Mouse (Mus musculus) cerebellum, adult 2 months (tissue): ENCODE data around the gene Cnpy1. TPM values are rescaled to one million over a fixed set of nuclear protein-coding genes. Genes with fewer than 3 reads are reported as not detected.

ENCODE experiments used
- DNase-seq, 2 experiments: peaks; one replicate each; pipeline ENCODE4 v3.0.0; 2021
- H3K27ac ChIP-seq: fragments of 200-500 bp; 2 replicates; pipeline ENCODE4 v1.5.1; 2012; ENCODE audit warnings: low read length, control low read depth, inconsistent platforms; ENCODE audit not compliant: insufficient read depth
- H3K27me3 ChIP-seq: fragments of 200-500 bp; 2 replicates; pipeline ENCODE4 v1.6.1; 2012; ENCODE audit warnings: inconsistent platforms, mild to moderate bottlenecking, low read length, moderate library complexity; ENCODE audit not compliant: control insufficient read depth, insufficient read depth
- H3K4me1 ChIP-seq: fragments of 200-500 bp; 2 replicates; pipeline ENCODE4 v1.6.1; 2011; ENCODE audit warnings: low read length; ENCODE audit not compliant: control insufficient read depth, insufficient read depth
- H3K4me3 ChIP-seq: fragments of 200-500 bp; replicated peaks from 2 replicates; pipeline ENCODE3; 2011; ENCODE audit warnings: mild to moderate bottlenecking, low read depth, low read length, control low read depth; ENCODE audit not compliant: insufficient read depth
- CTCF ChIP-seq: fragments of 200-500 bp; IDR thresholded peaks from 2 replicates; pipeline ENCODE4 v1.5.1; 2011; ENCODE audit warnings: low read depth, mild to moderate bottlenecking, control low read depth, low read length, moderate library complexity, borderline replicate concordance; ENCODE audit not compliant: insufficient read depth
- POLR2A ChIP-seq: fragments of 200-500 bp; IDR thresholded peaks from 2 replicates; pipeline ENCODE4 v1.6.1; 2011; ENCODE audit warnings: low read length, control low read depth, borderline replicate concordance; ENCODE audit not compliant: insufficient read depth
- WGBS: fragments of 180-500 bp; shearing (Covaris S2); methylation state at CpG from one replicate; pipeline ENCODE4 v1.1.7; 2018; 5-methylcytosine and 5-hydroxymethylcytosine counted together
- polyA plus RNA-seq: library from polyadenylated mRNA; depleted of rRNA; stranded (reverse); fragments of >200 nt; gene quantifications from 2 replicates; pipeline ENCODE4 v1.2.3, GENCODE M21; 2012

Cnpy1 gene
- polyA plus RNA-seq, 1 experiment = 313 TPM

- DNase-seq = no peak
- 83% methylated on average over 6 of the region's 6 CpGs for WGBS
- no peak overlapping the region for H3K4me3 ChIP-seq
- H3K27ac ChIP-seq = no peak overlapping the region
- TF ChIP-seq CTCF = no peak
- no peak for TF ChIP-seq POLR2A
- H3K4me1 ChIP-seq = peaks cover 6% of the 10 kb centered on the region; the same call in 1 of the 2 replicates
- no peaks in the 10 kb centered on the region for H3K27me3 ChIP-seq
These were observed 23.9 kb upstream of the Cnpy1 start for GRCm38 (mm10) chr5:28269469-28269991.

GRCm38 (mm10) chr5:28267576-28267975, 22.0 kb upstream of the Cnpy1 start:
- H3K4me1 ChIP-seq = peaks cover 6% of the 10 kb centered on the region; the same call in 1 of the 2 replicates
- H3K4me3 ChIP-seq = no peak overlapping the region
- TF ChIP-seq CTCF (no peak), POLR2A (no peak)
- WGBS = 9% methylated on average over 2 of the region's 2 CpGs
- no peak for DNase-seq
- no peaks in the 10 kb centered on the region for H3K27me3 ChIP-seq
- H3K27ac ChIP-seq = no peak overlapping the region

- Histone ChIP-seq H3K4me1 (peaks cover 13% of the 10 kb centered on the region), H3K27me3 (no peaks in the 10 kb centered on the region), H3K27ac (no peak overlapping the region), H3K4me3 (no peak overlapping the region)
- no peak for DNase-seq
- TF ChIP-seq POLR2A = no peak
- no peak for TF ChIP-seq CTCF
These were observed 20.0 kb upstream of the Cnpy1 start for GRCm38 (mm10) chr5:28265653-28266052.

- H3K27me3 ChIP-seq = no peaks in the 10 kb centered on the region
- DNase-seq = peak in 1 of 2 experiments; percentile 6
- WGBS = 76% methylated on average over 1 of the region's 1 CpGs
These were observed 18.2 kb upstream of the Cnpy1 start for GRCm38 (mm10) chr5:28263852-28264251.

GRCm38 (mm10) chr5:28262070-28262469, 16.5 kb upstream of the Cnpy1 start:
- Histone ChIP-seq H3K27ac (no peak overlapping the region), H3K4me3 (no peak overlapping the region), H3K27me3 (no peaks in the 10 kb centered on the region), H3K4me1 (peaks cover 10% of the 10 kb centered on the region)
- WGBS = 91% methylated on average over 5 of the region's 5 CpGs
- TF ChIP-seq CTCF = no peak
- peak in 1 of 2 experiments; percentile 11 for DNase-seq

More at GRCm38 (mm10) chr5:28263852-28264251, 18.2 kb upstream of the Cnpy1 start:
- peaks cover 13% of the 10 kb centered on the region for H3K4me1 ChIP-seq
- TF ChIP-seq CTCF (no peak), POLR2A (no peak)
- H3K27ac ChIP-seq = no peak overlapping the region
- H3K4me3 ChIP-seq = no peak overlapping the region

- Histone ChIP-seq H3K4me1 (peaks cover 12% of the 10 kb centered on the region), H3K4me3 (no peak overlapping the region), H3K27me3 (no peaks in the 10 kb centered on the region), H3K27ac (no peak overlapping the region)
- 59% methylated on average over 1 of the region's 1 CpGs for WGBS
- DNase-seq = no peak
- TF ChIP-seq CTCF (no peak), POLR2A (no peak)
These were observed 14.3 kb upstream of the Cnpy1 start for GRCm38 (mm10) chr5:28259939-28260338.

GRCm38 (mm10) chr5:28259385-28259784, 13.8 kb upstream of the Cnpy1 start:
- no peak overlapping the region for H3K4me3 ChIP-seq
- peaks cover 12% of the 10 kb centered on the region for H3K4me1 ChIP-seq
- TF ChIP-seq CTCF = no peak
- TF ChIP-seq POLR2A = no peak
- WGBS = 59% methylated on average over 1 of the region's 1 CpGs
- no peak overlapping the region for H3K27ac ChIP-seq
- no peak for DNase-seq
- H3K27me3 ChIP-seq = no peaks in the 10 kb centered on the region

- H3K27me3 ChIP-seq = no peaks in the 10 kb centered on the region
- peaks cover 13% of the 10 kb centered on the region for H3K4me1 ChIP-seq
- no peak for TF ChIP-seq POLR2A
- TF ChIP-seq CTCF = no peak
- no peak overlapping the region for H3K27ac ChIP-seq
- no peak for DNase-seq
- WGBS = 77% methylated on average over 4 of the region's 4 CpGs
- H3K4me3 ChIP-seq = no peak overlapping the region
These were observed 12.2 kb upstream of the Cnpy1 start for GRCm38 (mm10) chr5:28257816-28258215.

GRCm38 (mm10) chr5:28252999-28253398, 7.4 kb upstream of the Cnpy1 start:
- no peak overlapping the region for H3K4me3 ChIP-seq
- TF ChIP-seq POLR2A (no peak), CTCF (no peak)
- H3K27ac ChIP-seq = peak overlapping the region; percentile 75
- no peaks in the 10 kb centered on the region for H3K27me3 ChIP-seq
- peaks cover 46% of the 10 kb centered on the region for H3K4me1 ChIP-seq
- DNase-seq = peak in 1 of 2 experiments; percentile 50
- 72% methylated on average over 4 of the region's 4 CpGs for WGBS
